Mouse (Mus musculus) CH12.LX (cell line): ENCODE results near the gene Arhgef39. TPM values are rescaled to one million over a fixed set of nuclear protein-coding genes. Genes with fewer than 3 reads are reported as not detected.

ENCODE experiments used
- DNase-seq: peaks from one replicate; pipeline ENCODE4 v3.0.0-alpha.2; 2013; ENCODE audit errors: extremely low read depth
- H3K27ac ChIP-seq: 2 replicates; pipeline ENCODE4 v1.5.1; 2012; ENCODE audit warnings: low read depth, mild to moderate bottlenecking, control low read depth, moderate library complexity; ENCODE audit not compliant: insufficient read depth
- H3K27me3 ChIP-seq: replicated peaks from 2 replicates; pipeline ENCODE3; 2012; ENCODE audit warnings: inconsistent platforms
- H3K36me3 ChIP-seq, 2 experiments: replicated peaks in 1 of 2; 2 replicates each; pipeline versions ENCODE3 to v1.6.1; 2012; ENCODE audit warnings: inconsistent platforms in 1 of 2, low read length in 1 of 2, mild to moderate bottlenecking in 1 of 2, mixed read lengths in 1 of 2, moderate library complexity in 1 of 2; ENCODE audit not compliant: control insufficient read depth in 1 of 2, insufficient read depth in 1 of 2
- H3K4me1 ChIP-seq, 2 experiments: 2 replicates each; pipeline ENCODE4 v1.6.1; 2012; ENCODE audit warnings: inconsistent platforms in 1 of 2, moderate library complexity in 1 of 2; ENCODE audit not compliant: insufficient read depth in 2 of 2, control insufficient read depth in 1 of 2
- H3K4me2 ChIP-seq: 2 replicates; pipeline ENCODE4 v1.6.1; 2012; ENCODE audit warnings: low read depth, mild to moderate bottlenecking, control low read depth; ENCODE audit not compliant: poor library complexity, insufficient read depth, severe bottlenecking
- H3K4me3 ChIP-seq, 3 experiments: fragments of 150-350 bp in 1 of 3; sonication (generic) in 1 of 3; replicated peaks in 1 of 3; 2 replicates each; pipeline versions ENCODE3 to v1.5.1; 2011 to 2012; ENCODE audit warnings: low read depth in 2 of 3, low read length in 2 of 3, mild to moderate bottlenecking in 2 of 3, moderate library complexity in 2 of 3, control low read depth in 1 of 3, improper control_type of control experiment in 1 of 3, inconsistent platforms in 1 of 3, mixed read lengths in 1 of 3; ENCODE audit not compliant: poor library complexity in 1 of 3
- H3K79me2 ChIP-seq: replicated peaks from 2 replicates; pipeline ENCODE4 v1.6.1; 2012; ENCODE audit warnings: mild to moderate bottlenecking, moderate library complexity; ENCODE audit not compliant: control insufficient read depth, poor library complexity, insufficient read depth, severe bottlenecking; ENCODE audit errors: extremely low read depth
- H3K9ac ChIP-seq: 2 replicates; pipeline ENCODE4 v1.6.1; 2012; ENCODE audit warnings: low read depth, mild to moderate bottlenecking, control low read depth, moderate library complexity; ENCODE audit not compliant: insufficient read depth
- H3K9me3 ChIP-seq: replicated peaks from 2 replicates; pipeline ENCODE3; 2012; ENCODE audit warnings: low read length, inconsistent platforms, mixed read lengths
- CHD1 ChIP-seq: IDR thresholded peaks from 2 replicates; pipeline ENCODE4 v1.6.1; 2012; ENCODE audit warnings: low read depth, low read length, improper control_type of control experiment, inconsistent platforms
- E2F4 ChIP-seq: IDR thresholded peaks from 2 replicates; pipeline ENCODE4 v1.6.1; 2011; ENCODE audit warnings: low read depth, low read length, improper control_type of control experiment; ENCODE audit not compliant: insufficient replicate concordance
- EP300 ChIP-seq: IDR thresholded peaks from 2 replicates; pipeline ENCODE4 v1.6.1; 2011; ENCODE audit warnings: low read length, improper control_type of control experiment
- HCFC1 ChIP-seq: IDR thresholded peaks from 2 replicates; pipeline ENCODE4 v1.6.1; 2012; ENCODE audit warnings: low read depth, mild to moderate bottlenecking, inconsistent platforms, low read length, improper control_type of control experiment
- JUND ChIP-seq: conservative IDR thresholded peaks from 2 replicates; pipeline ENCODE4 v1.6.1; 2011; ENCODE audit warnings: low read depth, low read length, improper control_type of control experiment
- MAFK ChIP-seq: IDR thresholded peaks from 2 replicates; pipeline ENCODE4 v1.6.1; 2011; ENCODE audit warnings: low read length, improper control_type of control experiment; ENCODE audit not compliant: insufficient replicate concordance
- MAX ChIP-seq: IDR thresholded peaks from 2 replicates; pipeline ENCODE4 v1.6.1; 2011; ENCODE audit warnings: low read length, improper control_type of control experiment
- MXI1 ChIP-seq: IDR thresholded peaks from 2 replicates; pipeline ENCODE4 v1.6.1; 2011; ENCODE audit warnings: mild to moderate bottlenecking, low read depth, low read length, improper control_type of control experiment
- MYC ChIP-seq: IDR thresholded peaks from 2 replicates; pipeline ENCODE4 v1.6.1; 2011; ENCODE audit warnings: low read depth, mild to moderate bottlenecking, improper control_type of control experiment, low read length
- NELFE ChIP-seq: IDR thresholded peaks from 2 replicates; pipeline ENCODE4 v1.6.1; 2011; ENCODE audit warnings: low read depth, low read length, improper control_type of control experiment
- NRF1 ChIP-seq: IDR thresholded peaks from 2 replicates; pipeline ENCODE4 v1.6.1; 2014; ENCODE audit warnings: low read depth, mild to moderate bottlenecking, inconsistent platforms, low read length, improper control_type of control experiment, moderate library complexity
- POLR2A ChIP-seq: IDR thresholded peaks from 2 replicates; pipeline ENCODE4 v1.6.1; 2011; ENCODE audit warnings: low read depth, mild to moderate bottlenecking, improper control_type of control experiment, low read length
- RAD21 ChIP-seq: IDR thresholded peaks from 2 replicates; pipeline ENCODE4 v1.6.1; 2011; ENCODE audit warnings: low read depth, mild to moderate bottlenecking, low read length, improper control_type of control experiment, moderate library complexity
- USF1 ChIP-seq: IDR thresholded peaks from 2 replicates; pipeline ENCODE4 v1.6.1; 2014; ENCODE audit warnings: low read depth, mild to moderate bottlenecking, inconsistent platforms, low read length, improper control_type of control experiment
- dilution Hi-C: fragments of 300-500 bp; cut with MboI; formaldehyde crosslinking; loops from 2 replicates; pipeline ENCODE4 v1.14.3; 2020; ENCODE audit warnings: low sequenced_read_pairs; ENCODE audit not compliant: extremely low pct_unique_long_range_greater_than_20kb, extremely low pct_ligation_motif_present
- in situ Hi-C: fragments of 300-500 bp; cut with MboI; formaldehyde crosslinking; loops from 3 replicates; pipeline ENCODE4 v1.14.3; 2019; ENCODE audit warnings: low sequenced_read_pairs, low pct_ligation_motif_present, low pct_unique_long_range_greater_than_20kb, mixed read lengths
- polyA plus RNA-seq: library from polyadenylated mRNA; unstranded; fragments of >175 nt; gene quantifications from 2 replicates; pipeline ENCODE4 v1.2.1, GENCODE M21; 2012; ENCODE audit warnings: low read depth; ENCODE audit not compliant: insufficient read length
- total RNA-seq, 2 experiments: library from RNA; depleted of rRNA; stranded (reverse); fragments of 300-350 nt in 1 of 2; fragments of >200 nt in 1 of 2; gene quantifications; 2 replicates each; pipeline ENCODE4 v1.2.3; 2012 to 2014

Gene Arhgef39
- total RNA-seq (2012; rRNA removed) (7.4 and 7.5 TPM in 2 replicates), total RNA-seq (2014; rRNA removed) (7.1 and 7.3 TPM in 2 replicates), polyA plus RNA-seq (4.8 and 5.5 TPM in 2 replicates)

DNA sequence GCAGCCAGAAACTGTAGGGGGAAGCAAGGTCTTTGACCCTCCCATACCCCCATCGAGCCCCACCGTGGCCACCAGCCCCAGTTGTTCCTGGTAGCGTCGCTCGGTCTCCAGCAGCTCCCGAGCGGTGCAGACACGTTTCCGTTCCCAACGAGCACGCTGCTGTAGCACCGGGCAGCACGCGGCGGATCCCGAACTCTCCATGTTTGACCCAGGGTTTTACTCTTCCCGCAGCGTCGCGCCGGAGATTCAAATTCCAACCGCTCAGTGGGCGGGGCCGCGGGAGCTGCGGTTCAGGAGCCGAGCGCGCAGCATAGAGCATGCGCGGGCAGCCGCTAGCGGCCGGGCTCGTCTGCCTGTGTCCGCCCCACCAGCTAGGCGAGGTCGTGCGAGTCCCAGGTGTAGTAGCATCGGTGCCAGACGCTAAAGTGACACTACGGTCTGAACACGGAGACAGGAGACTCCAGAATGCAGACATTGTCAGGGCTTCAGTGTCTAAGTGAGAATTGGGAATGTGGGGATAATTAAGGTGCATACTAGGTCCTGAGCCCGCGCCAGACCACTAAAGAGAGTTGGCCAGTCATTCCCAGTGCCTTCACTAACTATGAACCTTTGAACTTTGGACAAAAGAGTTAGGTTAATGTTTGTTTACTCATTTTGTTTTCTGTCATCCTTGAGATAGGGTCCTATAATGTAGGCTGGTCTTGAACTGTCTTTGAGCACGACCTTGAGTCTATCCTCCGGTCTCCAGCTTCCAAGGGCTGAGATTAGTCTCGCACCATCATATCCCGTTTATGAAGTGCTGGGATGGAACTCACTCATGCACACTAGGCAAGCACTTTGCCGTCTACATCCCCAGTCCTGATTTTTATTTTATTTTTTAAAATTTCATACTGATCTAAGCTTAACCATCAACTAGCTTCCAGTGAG, at the start of gene Arhgef39:
Arhgef39 (minus strand) TSS at position 289 of the 927 bp plus-strand sequence.
- TF ChIP-seq NELFE: peak; percentile 44; the same call in 1 of the 2 replicates
- TF ChIP-seq POLR2A: peak; percentile 38; the same call in 1 of the 2 replicates
- TF ChIP-seq CHD1: no peak
- TF ChIP-seq MAX: no peak
- TF ChIP-seq MYC: no peak
- TF ChIP-seq HCFC1: no peak
- TF ChIP-seq RAD21: no peak
- no peak for TF ChIP-seq E2F4
- peak; percentile 35; the same call in 1 of the 2 replicates for TF ChIP-seq MXI1
- peak; percentile 96 for TF ChIP-seq NRF1
- TF ChIP-seq MAFK: no peak
- no peak for TF ChIP-seq JUND
- peak within 1 kb of the TSS; percentile 58 for H3K4me2 ChIP-seq
- no peaks in the 10 kb centered on the region for H3K9me3 ChIP-seq
- peak; percentile 58 for DNase-seq
- H3K4me3 ChIP-seq: peak within 1 kb of the TSS; percentile 51 to 64 (median 59)
- H3K79me2 ChIP-seq: no peaks in the 10 kb centered on the region
- peaks cover 0 to 17% of the 10 kb centered on the region in 2 experiments; a peak in 2 of 4 replicates for H3K4me1 ChIP-seq
- in situ Hi-C loops: no loop called here
- dilution Hi-C loops: no loop called here
- H3K27me3 ChIP-seq: peaks cover 49% of the 10 kb centered on the region
- H3K36me3 ChIP-seq: peaks cover 4 to 31% of the 10 kb centered on the region in 2 experiments
- no peak within 1 kb of the TSS for H3K27ac ChIP-seq
- H3K9ac ChIP-seq: peak within 1 kb of the TSS; percentile 4; the same call in 1 of the 2 replicates

GRCm38 (mm10) chr4:43549055-43549454, 49.6 kb upstream of the Arhgef39 start:
- in situ Hi-C loops: no loop called here

More at GRCm38 (mm10) chr4:43549055-43549454, 49.6 kb upstream of the Arhgef39 start:
- H3K9me3 ChIP-seq: peaks cover 11% of the 10 kb centered on the region
- no peak overlapping the region for H3K4me2 ChIP-seq
- peaks cover 96 to 99% of the 10 kb centered on the region in 2 experiments for H3K36me3 ChIP-seq
- H3K79me2 ChIP-seq: no peaks in the 10 kb centered on the region
- dilution Hi-C loops: no loop called here
- H3K27ac ChIP-seq: no peak overlapping the region
- peaks cover under 1 to 14% of the 10 kb centered on the region in 2 experiments; a peak in 3 of 4 replicates for H3K4me1 ChIP-seq
- no peaks in the 10 kb centered on the region for H3K27me3 ChIP-seq
- H3K4me3 ChIP-seq: no peak overlapping the region
- no peak for DNase-seq
- no peak overlapping the region for H3K9ac ChIP-seq
- TF ChIP-seq USF1 (no peak), MXI1 (no peak), EP300 (no peak), CHD1 (no peak)
